Mouse (Mus musculus) brain, embryonic 14.5 days (tissue): ENCODE results near the gene Cd2bp2.

Experiments
- CTCF ChIP-seq: fragments of 200-500 bp; IDR thresholded peaks from 2 replicates; pipeline ENCODE4 v1.5.1; 2012; ENCODE audit warnings: inconsistent platforms, mild to moderate bottlenecking, moderate library complexity, borderline replicate concordance; ENCODE audit not compliant: insufficient read depth, insufficient read length; ENCODE audit errors: extremely low read depth
- POLR2A ChIP-seq: fragments of 200-500 bp; IDR thresholded peaks from 2 replicates; pipeline ENCODE4 v1.6.1; 2012; ENCODE audit warnings: mild to moderate bottlenecking, inconsistent platforms, borderline replicate concordance; ENCODE audit not compliant: poor library complexity, insufficient read depth, insufficient read length, severe bottlenecking; ENCODE audit errors: extremely low read depth

- TF ChIP-seq CTCF (no peak), POLR2A (no peak)
Observed at GRCm38 (mm10) chr7:127183345-127183744, 12.5 kb downstream of the Cd2bp2 start.
